Mouse (Mus musculus) small intestine, adult 2 months (tissue): Measurements from ENCODE around the gene Zfp956.

Source experiments
- CTCF ChIP-seq: fragments of 200-500 bp; IDR thresholded peaks from 2 replicates; pipeline ENCODE4 v1.5.1; 2012; ENCODE audit warnings: low read depth, mild to moderate bottlenecking, control low read depth, inconsistent platforms, low read length, moderate library complexity, mixed read lengths; ENCODE audit not compliant: insufficient replicate concordance, insufficient read length; ENCODE audit errors: extremely low read depth
- POLR2A ChIP-seq: fragments of 200-500 bp; IDR thresholded peaks from 2 replicates; pipeline ENCODE4 v1.6.1; 2012; ENCODE audit warnings: low read depth, mild to moderate bottlenecking, control low read depth, inconsistent platforms, low read length, moderate library complexity

GRCm38 (mm10) chr6:47919646-47920446 lies 33.3 kb upstream of the Zfp956 start:
- TF ChIP-seq CTCF, result no peak
- TF ChIP-seq POLR2A, result no peak
